10 mouse cellular contexts compared by ENCODE assay signal in the genomic region with DNA sequence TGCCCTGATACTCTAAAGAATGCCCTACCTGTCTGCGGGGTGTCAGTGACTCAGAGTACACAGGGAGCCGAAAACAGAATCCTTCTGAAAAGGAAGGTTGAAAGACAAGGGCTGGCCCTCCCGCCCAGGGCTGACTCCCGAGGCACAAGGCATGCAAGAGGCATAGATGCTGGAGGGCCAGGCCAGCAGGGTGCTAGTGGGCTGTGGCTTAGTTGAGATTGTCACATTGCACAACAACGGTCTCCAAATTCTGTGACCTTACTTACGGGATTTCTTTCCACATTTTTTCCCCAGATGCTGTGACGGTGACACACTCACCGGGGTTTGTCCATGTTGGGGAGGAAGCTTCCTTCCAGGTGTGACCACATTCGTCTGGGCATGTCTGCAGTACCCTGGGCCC. TPM values are rescaled to one million over a fixed set of nuclear protein-coding genes. Genes with fewer than 3 reads are reported as not detected.
DNase-seq lines count a peak whose midpoint lies in the region; ATAC-seq and TF ChIP-seq lines count a peak whose summit lies in the region.
"Had no signal": no experiment of that assay in that cellular context is flagged by ENCODE, and none has a peak within 500 bp of the region (broad histone marks: within the 10 kb centered on the region; RNA-seq: fewer than 3 reads in every experiment).

No protein-coding gene starts in this region.

- peaks cover 58% of the 10 kb centered on the region for H3K4me1 ChIP-seq in kidney, embryonic 14.5 days (ENCODE audit: control insufficient read depth, insufficient read depth, low read length)
- peaks cover 17% of the 10 kb centered on the region for H3K4me1 ChIP-seq in stomach, postnatal 0 days (replicated peaks; ENCODE audit: control insufficient read depth, insufficient read depth)

- ATAC-seq in kidney, embryonic 14.5 days (ENCODE audit: low FRiP score, low TSS enrichment): no peak
- ATAC-seq in stomach, postnatal 0 days (ENCODE audit: low FRiP score, low TSS enrichment): no peak

- no peak overlapping the region for H3K9ac ChIP-seq in kidney, embryonic 14.5 days (ENCODE audit: low read depth, low read length)
- no peak overlapping the region for H3K9ac ChIP-seq in stomach, postnatal 0 days (ENCODE audit: low read length)
- H3K9ac ChIP-seq: hindbrain, embryonic 14.5 days had no signal

- H3K4me2 ChIP-seq in kidney, embryonic 14.5 days (replicated peaks; ENCODE audit: low read depth, low read length): no peak overlapping the region
- H3K4me2 ChIP-seq in stomach, postnatal 0 days (replicated peaks; ENCODE audit: low read depth): no peak overlapping the region
- H3K4me2 ChIP-seq: hindbrain, embryonic 14.5 days; limb, embryonic 12.5 days had no signal

- no peak overlapping the region for H3K4me3 ChIP-seq in kidney, embryonic 14.5 days (ENCODE audit: low read length)
- H3K4me3 ChIP-seq in stomach, postnatal 0 days (ENCODE audit: low read depth, low read length): no peak overlapping the region
- H3K4me3 ChIP-seq: limb, embryonic 12.5 days had no signal

- peak; percentile 63 for DNase-seq in adrenal gland, postnatal 14 days
- no peak for DNase-seq in adrenal gland, adult 8-10 months
- no peak for DNase-seq in kidney, adult 11 months
- DNase-seq in urinary bladder, adult 2 months (ENCODE audit: low spot score): peak; percentile 19
- DNase-seq in urinary bladder, postnatal 36 days (ENCODE audit: low spot score in 2 of 2): no peak
- no peak for DNase-seq in stomach, postnatal 0 days (ENCODE audit: low spot score)
- DNase-seq in left cerebral cortex, postnatal 25 days (ENCODE audit: low spot score in 2 of 2): no peak

- intact Hi-C loops in left cerebral cortex, postnatal 25 days (cut with DNase I): no loop called here

- no peaks in the 10 kb centered on the region for H3K27me3 ChIP-seq in kidney, embryonic 14.5 days (ENCODE audit: control insufficient read depth, insufficient read depth, low read length)
- no peaks in the 10 kb centered on the region for H3K27me3 ChIP-seq in stomach, postnatal 0 days (ENCODE audit: control insufficient read depth, insufficient read depth, low read length)
- H3K27me3 ChIP-seq: limb, embryonic 12.5 days had no signal

- H3K9me3 ChIP-seq in kidney, embryonic 14.5 days (ENCODE audit: control insufficient read depth, low read length): no peaks in the 10 kb centered on the region
- H3K9me3 ChIP-seq in stomach, postnatal 0 days (ENCODE audit: control insufficient read depth, low read length): no peaks in the 10 kb centered on the region
- H3K9me3 ChIP-seq: limb, embryonic 12.5 days had no signal

- 76% methylated on average over 9 of the region's 9 CpGs for WGBS in kidney, embryonic 14.5 days
- WGBS in stomach, postnatal 0 days: 63% methylated on average over 9 of the region's 9 CpGs

- no peak for TF ChIP-seq EP300 in stomach, postnatal 0 days (optimal IDR thresholded peaks at IDR 0.05)

- H3K36me3 ChIP-seq in kidney, embryonic 14.5 days (ENCODE audit: control insufficient read depth, insufficient read depth, low read length): no peaks in the 10 kb centered on the region
- no peaks in the 10 kb centered on the region for H3K36me3 ChIP-seq in stomach, postnatal 0 days (ENCODE audit: control insufficient read depth, insufficient read depth, low read length)

- TF ChIP-seq CTCF in stomach, postnatal 0 days (IDR thresholded peaks at IDR 0.05; ENCODE audit: low read depth): no peak

- 0 out of 2 replicates have a peak overlapping the region, but pooled peaks have one; percentile 30 for H3K27ac ChIP-seq in kidney, embryonic 14.5 days (ENCODE audit: low read depth, low read length)
- peak overlapping the region; percentile 87 for H3K27ac ChIP-seq in stomach, postnatal 0 days (replicated peaks)
- H3K27ac ChIP-seq: hindbrain, embryonic 14.5 days; limb, embryonic 12.5 days had no signal

RNA-seq across cellular contexts. Expression of a gene that starts 11.7 kb away (rescaled TPM):
- total RNA-seq in adrenal gland, postnatal 14 days (2021): 64.4 and 65.1 TPM in 2 replicates
- 100 to 1,000 TPM in 2 of 4 experiments, 10 to 100 TPM in 2; 83.2 to 102 (median 95.5) TPM for total RNA-seq in adrenal gland, adult 8-10 months (2022)
- 12.4 and 19.9 TPM in 2 replicates for polyA plus RNA-seq in kidney, embryonic 14.5 days (2014; fragmentation: Nextera tagmentation; extraction: Ambion mirVana)
- 20.8 and 25.9 TPM in 2 replicates for polyA plus RNA-seq in urinary bladder, adult 2 months (2012; rRNA removed)
- 8.2 and 10.0 TPM in 2 replicates for polyA plus RNA-seq in stomach, postnatal 0 days (2015; fragmentation: Nextera tagmentation; extraction: Ambion mirVana)
- 10 to 100 TPM; 54.9 to 59.1 TPM for total RNA-seq in left cerebral cortex, postnatal 25 days (2021)

RNA-seq across cellular contexts. Expression of a gene that starts 36.5 kb away (rescaled TPM):
- total RNA-seq in adrenal gland, postnatal 14 days (2021): 53.7 and 57.5 TPM in 2 replicates
- total RNA-seq in adrenal gland, adult 8-10 months (2022): 10 to 100 TPM; 60.6 to 97.3 (median 78.2) TPM
- polyA plus RNA-seq in kidney, embryonic 14.5 days (2014; fragmentation: Nextera tagmentation; extraction: Ambion mirVana): 14.2 and 17.5 TPM in 2 replicates
- 20.6 and 25.2 TPM in 2 replicates for polyA plus RNA-seq in urinary bladder, adult 2 months (2012; rRNA removed)
- 6.6 and 8.6 TPM in 2 replicates for polyA plus RNA-seq in stomach, postnatal 0 days (2015; fragmentation: Nextera tagmentation; extraction: Ambion mirVana)
- total RNA-seq in left cerebral cortex, postnatal 25 days (2021): 10 to 100 TPM; 18.8 to 20.7 TPM

RNA-seq across cellular contexts. Expression of a gene that starts 37.6 kb away (rescaled TPM):
- total RNA-seq in adrenal gland, postnatal 14 days (2021): 16.3 and 20.3 TPM in 2 replicates
- total RNA-seq in adrenal gland, adult 8-10 months (2022): 10 to 100 TPM; 20.0 to 32.2 (median 25.4) TPM
- polyA plus RNA-seq in kidney, embryonic 14.5 days (2014; fragmentation: Nextera tagmentation; extraction: Ambion mirVana): 26.2 and 34.9 TPM in 2 replicates
- polyA plus RNA-seq in urinary bladder, adult 2 months (2012; rRNA removed): 18.7 and 21.4 TPM in 2 replicates
- polyA plus RNA-seq in stomach, postnatal 0 days (2015; fragmentation: Nextera tagmentation; extraction: Ambion mirVana): 18.8 and 20.1 TPM in 2 replicates
- total RNA-seq in left cerebral cortex, postnatal 25 days (2021): 10 to 100 TPM; 12.5 to 12.7 TPM

RNA-seq across cellular contexts. Expression of a gene that starts 46.9 kb away (rescaled TPM):
- 11.4 and 11.8 TPM in 2 replicates for total RNA-seq in adrenal gland, postnatal 14 days (2021)
- total RNA-seq in adrenal gland, adult 8-10 months (2022): 10 to 100 TPM; 10.5 to 13.4 (median 11.5) TPM
- polyA plus RNA-seq in kidney, embryonic 14.5 days (2014; fragmentation: Nextera tagmentation; extraction: Ambion mirVana): 24.3 and 28.7 TPM in 2 replicates
- polyA plus RNA-seq in urinary bladder, adult 2 months (2012; rRNA removed): 42.4 and 54.0 TPM in 2 replicates
- 58.4 and 63.5 TPM in 2 replicates for polyA plus RNA-seq in stomach, postnatal 0 days (2015; fragmentation: Nextera tagmentation; extraction: Ambion mirVana)
- 1 to 10 TPM; 3.7 to 4.0 TPM for total RNA-seq in left cerebral cortex, postnatal 25 days (2021)

Comparison
In these comparisons a context has a peak if more than half of its experiments do, and no peak if none do; other contexts are left out.
1. DNase-seq: peak in adrenal gland, postnatal 14 days (single experiment) and urinary bladder, adult 2 months (single experiment); none in adrenal gland, adult 8-10 months (single experiment), kidney, adult 11 months (single experiment), urinary bladder, postnatal 36 days (0 of 2), stomach, postnatal 0 days (single experiment) and left cerebral cortex, postnatal 25 days (0 of 2).